Mouse (Mus musculus) CD4-positive, CD25-positive, alpha-beta regulatory T cell, adult 2 months (primary cell): ENCODE data around the gene Hdgfl3.

Experiments
- DNase-seq: peaks from one replicate; pipeline ENCODE4 v3.0.0-alpha.2; 2012; ENCODE audit warnings: low read depth, low spot score

The Hdgfl3 gene

GRCm38 (mm10) chr7:81934267-81934745 lies at the start of gene Hdgfl3:
Gene Hdgfl3 (minus strand): TSS chr7:81934473.
- DNase-seq, result peak; percentile 65

- no peak for DNase-seq
These were observed 49.4 kb upstream of the Hdgfl3 start for GRCm38 (mm10) chr7:81983651-81984050.

GRCm38 (mm10) chr7:81978304-81978703 lies 44.0 kb upstream of the Hdgfl3 start:
- no peak for DNase-seq

GRCm38 (mm10) chr7:81974616-81975015 lies 40.3 kb upstream of the Hdgfl3 start:
- no peak for DNase-seq

GRCm38 (mm10) chr7:81973939-81974338 lies 39.7 kb upstream of the Hdgfl3 start:
- DNase-seq, result no peak

GRCm38 (mm10) chr7:81973339-81973738 lies 39.1 kb upstream of the Hdgfl3 start:
- no peak for DNase-seq

- no peak for DNase-seq
These were observed 34.7 kb upstream of the Hdgfl3 start for GRCm38 (mm10) chr7:81968975-81969374.

- no peak for DNase-seq
These were observed 34.2 kb upstream of the Hdgfl3 start for GRCm38 (mm10) chr7:81968451-81968850.

- no peak for DNase-seq
These were observed 31.9 kb upstream of the Hdgfl3 start for GRCm38 (mm10) chr7:81966195-81966594.

- DNase-seq, result peak; percentile 67
These were observed 25.4 kb upstream of the Hdgfl3 start for GRCm38 (mm10) chr7:81959704-81960103.

GRCm38 (mm10) chr7:81954208-81954846 lies 20.1 kb upstream of the Hdgfl3 start:
- DNase-seq, result peak; percentile 65

GRCm38 (mm10) chr7:81950499-81950898 lies 16.2 kb upstream of the Hdgfl3 start:
- DNase-seq, result no peak

- no peak for DNase-seq
These were observed 11.1 kb upstream of the Hdgfl3 start for GRCm38 (mm10) chr7:81945398-81945797.

GRCm38 (mm10) chr7:81934806-81935205 lies 533 bp upstream of the Hdgfl3 start:
- peak; percentile 16 for DNase-seq

GRCm38 (mm10) chr7:81933601-81934266 lies 539 bp downstream of the Hdgfl3 start:
- peak; percentile 71 for DNase-seq

GRCm38 (mm10) chr7:81933061-81933600 lies 1.1 kb downstream of the Hdgfl3 start:
- peak; percentile 36 for DNase-seq

GRCm38 (mm10) chr7:81932521-81933045 lies 1.7 kb downstream of the Hdgfl3 start:
- peak; percentile 68 for DNase-seq

- peak; percentile 28 for DNase-seq
These were observed 5.3 kb downstream of the Hdgfl3 start for GRCm38 (mm10) chr7:81928998-81929397.

- DNase-seq, result peak; percentile 32
These were observed 12.8 kb downstream of the Hdgfl3 start for GRCm38 (mm10) chr7:81921379-81921952.

- DNase-seq, result no peak
These were observed 14.0 kb downstream of the Hdgfl3 start for GRCm38 (mm10) chr7:81920314-81920713.

- DNase-seq, result no peak
These were observed 16.0 kb downstream of the Hdgfl3 start for GRCm38 (mm10) chr7:81918316-81918715.

- DNase-seq, result no peak
These were observed 29.3 kb downstream of the Hdgfl3 start for GRCm38 (mm10) chr7:81904926-81905325.
